Mouse (Mus musculus): ENCODE measurements around the gene Gm20873.
"Not testable (repeated sequence)": the region's sequence is repeated elsewhere in the genome, so short reads cannot be mapped to it uniquely, and the experiment has no call there.

Gene Gm20873

DNA sequence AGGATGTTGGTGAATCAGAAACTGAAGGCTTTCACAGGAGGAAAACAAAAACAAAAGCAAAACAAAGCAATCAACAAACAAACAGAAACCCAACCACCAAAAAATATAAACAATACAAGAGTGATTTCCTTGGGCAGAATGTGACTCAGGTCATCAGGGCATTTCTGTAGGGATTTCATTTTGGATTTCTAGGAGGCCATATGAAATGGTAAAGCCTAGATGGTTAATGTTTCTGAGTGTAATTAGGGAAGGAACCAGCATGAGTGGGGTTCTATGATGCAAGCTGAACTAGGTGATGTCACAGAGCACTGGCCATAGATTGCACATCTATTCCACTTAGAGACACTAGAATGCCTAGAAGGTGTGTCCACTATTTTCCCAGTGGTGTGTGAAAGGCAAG, at the start of gene Gm20873:
Gene Gm20873, plus strand, starts transcription at position 301 of the 400 bp plus-strand sequence.
- not testable (repeated sequence) for DNase-seq (ENCODE audit: inconsistent age in 2 of 2, low spot score in 1 of 2)

DNA sequence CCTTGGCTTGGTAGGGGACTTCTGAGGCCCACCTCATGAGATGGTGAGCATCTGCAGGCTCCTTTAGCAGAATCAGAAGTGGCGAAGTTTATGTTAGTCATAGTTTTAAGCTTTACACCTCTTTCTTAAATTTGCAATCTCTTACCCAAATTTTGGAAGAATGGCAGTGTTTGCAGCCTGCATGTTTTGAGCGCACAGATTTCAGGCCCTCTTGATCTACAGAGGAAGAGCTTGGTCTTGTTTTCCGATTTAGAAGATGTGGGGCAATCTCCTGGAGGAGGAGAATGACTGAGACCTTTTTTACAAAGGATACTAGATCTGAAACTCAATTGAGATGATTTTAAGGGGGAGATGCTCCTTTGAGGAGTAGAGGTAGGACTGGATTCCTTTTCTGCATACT, 29.0 kb upstream of the Gm20873 start, which contains the start of gene Gm21746:
Gene Gm21746, minus strand, starts transcription at position 101 of the 400 bp plus-strand sequence.
- not testable (repeated sequence) for DNase-seq (ENCODE audit: inconsistent age in 2 of 2, low spot score in 1 of 2)
